Mouse (Mus musculus) heart, embryonic 14.5 days (tissue): ENCODE measurements at regions not wholly inside any gene's neighbourhood (a gene's known extent, or its start where the extent isn't known, plus 50 kb on each side); places are given as distances from the start of the nearest gene placed in this dataset.

Experiments
- ATAC-seq: fragments of 200-750 bp; cut with Nextera tagmentation; 2 replicates; pipeline ENCODE4 v1.8.0; 2017; ENCODE audit warnings: low read depth, moderate TSS enrichment; ENCODE audit not compliant: insufficient number of reproducible peaks, insufficient read depth, low FRiP score
- H3K27ac ChIP-seq, 2 experiments: fragments of 200-500 bp in 1 of 2; fragments of 300-500 bp in 1 of 2; sonication (generic) in 1 of 2; replicated peaks in 1 of 2; 2 replicates each; pipeline ENCODE4 v1.5.1; 2012 to 2014; ENCODE audit warnings: low read depth in 2 of 2, low read length in 2 of 2, control low read depth in 1 of 2, mild to moderate bottlenecking in 1 of 2, mixed read lengths in 1 of 2; ENCODE audit not compliant: control insufficient read depth in 1 of 2, insufficient read depth in 1 of 2
- H3K27me3 ChIP-seq: fragments of 300-500 bp; sonication (generic); 2 replicates; pipeline ENCODE4 v1.6.1; 2014; ENCODE audit warnings: mild to moderate bottlenecking, low read length, control low read depth; ENCODE audit not compliant: control insufficient read depth, insufficient read depth
- H3K36me3 ChIP-seq: fragments of 300-500 bp; sonication (generic); 2 replicates; pipeline ENCODE4 v1.6.1; 2014; ENCODE audit warnings: mild to moderate bottlenecking, control low read depth, low read length, mixed read lengths; ENCODE audit not compliant: control insufficient read depth, insufficient read depth
- H3K4me1 ChIP-seq, 2 experiments: fragments of 200-500 bp in 1 of 2; fragments of 300-500 bp in 1 of 2; sonication (generic) in 1 of 2; 2 replicates each; pipeline ENCODE4 v1.6.1; 2012 to 2014; ENCODE audit warnings: low read length in 2 of 2, control low read depth in 1 of 2, mixed read lengths in 1 of 2; ENCODE audit not compliant: control insufficient read depth in 2 of 2, insufficient read depth in 2 of 2
- H3K4me2 ChIP-seq: fragments of 300-500 bp; sonication (generic); 2 replicates; pipeline ENCODE4 v1.6.1; 2014; ENCODE audit warnings: mild to moderate bottlenecking, low read length
- H3K4me3 ChIP-seq, 2 experiments: fragments of 200-500 bp in 1 of 2; fragments of 300-500 bp in 1 of 2; sonication (generic) in 1 of 2; 2 replicates each; pipeline ENCODE4 v1.5.1; 2012 to 2014; ENCODE audit warnings: low read length in 2 of 2, mild to moderate bottlenecking in 2 of 2, control low read depth in 1 of 2, low read depth in 1 of 2, moderate library complexity in 1 of 2; ENCODE audit not compliant: control insufficient read depth in 1 of 2, insufficient read depth in 1 of 2
- H3K9ac ChIP-seq: fragments of 300-500 bp; sonication (generic); 2 replicates; pipeline ENCODE4 v1.6.1; 2014; ENCODE audit warnings: mild to moderate bottlenecking, low read length
- H3K9me3 ChIP-seq: fragments of 300-500 bp; sonication (generic); 2 replicates; pipeline ENCODE4 v1.6.1; 2016; ENCODE audit warnings: low read length, control low read depth; ENCODE audit not compliant: control insufficient read depth
- WGBS: fragments of 180-500 bp; shearing (Covaris S2); extraction: QIAGEN DNeasy Blood & Tissue Kit; methylation state at CpG from one replicate; pipeline ENCODE4 v1.1.7; 2014; 5-methylcytosine and 5-hydroxymethylcytosine counted together

DNA sequence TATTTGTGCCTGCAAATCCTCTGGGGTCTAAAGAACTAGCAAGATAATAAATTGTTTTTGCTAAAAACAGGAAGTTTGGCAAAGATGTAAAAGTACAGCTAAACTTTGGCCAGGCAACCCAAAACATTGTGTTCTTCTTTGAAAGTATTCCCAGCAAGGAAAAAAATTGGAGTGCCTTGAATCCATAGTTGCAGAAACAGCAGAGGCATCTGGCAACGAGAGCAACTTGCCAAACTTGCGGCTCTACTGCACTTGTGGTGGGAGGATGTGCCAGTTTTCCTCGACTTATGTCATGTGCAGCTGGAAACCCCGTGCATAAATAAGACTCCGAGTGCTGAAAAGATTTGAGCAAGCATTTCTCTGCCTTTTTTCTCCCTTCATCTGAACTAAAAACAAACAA, 185.2 kb upstream of the Meis1 start:
- ATAC-seq = no peak

DNA sequence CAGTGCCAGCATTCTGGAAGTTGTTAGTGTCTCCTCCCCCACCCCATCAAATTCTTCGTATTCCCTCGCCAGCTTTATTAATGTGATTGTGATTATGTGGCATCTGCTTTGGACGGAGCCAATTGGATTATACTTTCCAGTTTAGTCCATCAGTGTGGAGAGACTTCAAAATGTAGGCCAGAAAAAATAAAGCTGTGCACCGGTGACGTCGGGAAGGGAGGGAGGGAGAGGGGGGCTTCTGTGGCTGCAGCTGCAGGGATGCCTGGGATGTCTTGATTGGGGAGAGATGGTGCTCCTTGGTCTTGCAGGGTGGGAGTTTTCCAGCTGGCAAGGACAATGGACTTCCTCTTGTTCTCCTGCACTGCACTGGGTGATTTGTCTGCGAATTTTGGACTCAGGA, 185.7 kb upstream of the Meis1 start:
- ATAC-seq = no peak
- no peak overlapping the region for H3K27ac ChIP-seq
- 48% methylated on average over 7 of the region's 7 CpGs for WGBS
- no peak overlapping the region for H3K4me3 ChIP-seq
- H3K27me3 ChIP-seq = no peaks in the 10 kb centered on the region
- peaks cover 2 to 8% of the 10 kb centered on the region in 2 experiments; a peak in 3 of 4 replicates for H3K4me1 ChIP-seq
- no peaks in the 10 kb centered on the region for H3K9me3 ChIP-seq
- no peak overlapping the region for H3K9ac ChIP-seq
- H3K36me3 ChIP-seq = no peaks in the 10 kb centered on the region
- H3K4me2 ChIP-seq = no peak overlapping the region

More for the DNA sequence above, 185.2 kb upstream of the Meis1 start:
- no peak overlapping the region for H3K9ac ChIP-seq
- no peak overlapping the region for H3K27ac ChIP-seq
- H3K4me2 ChIP-seq = no peak overlapping the region
- peaks cover 2 to 8% of the 10 kb centered on the region in 2 experiments; a peak in 3 of 4 replicates for H3K4me1 ChIP-seq
- no peaks in the 10 kb centered on the region for H3K27me3 ChIP-seq
- WGBS = 57% methylated on average over 5 of the region's 5 CpGs
- no peaks in the 10 kb centered on the region for H3K9me3 ChIP-seq
- H3K36me3 ChIP-seq = no peaks in the 10 kb centered on the region
- no peak overlapping the region for H3K4me3 ChIP-seq

DNA sequence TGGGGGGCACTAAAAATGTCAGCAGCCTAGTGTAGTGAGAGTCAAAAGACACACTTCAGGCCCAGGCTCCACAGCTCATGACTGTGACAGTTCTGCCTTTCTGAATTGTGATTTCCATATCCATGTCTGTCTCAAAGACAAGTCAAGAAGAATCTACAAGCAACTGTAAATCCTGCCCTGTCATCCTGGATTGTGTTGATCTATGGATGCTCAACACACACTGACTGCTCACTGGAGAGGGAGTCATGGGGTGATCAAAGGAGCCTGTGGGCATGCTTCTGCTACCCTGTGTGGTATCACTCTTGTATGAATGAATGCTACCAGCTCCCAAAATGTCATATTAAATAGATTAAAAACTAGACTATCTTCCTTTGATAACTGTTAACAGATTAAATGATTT, 186.4 kb upstream of the Meis1 start:
- Histone ChIP-seq H3K9me3 (no peaks in the 10 kb centered on the region), H3K4me1 (peaks cover 2 to 8% of the 10 kb centered on the region in 2 experiments; a peak in 3 of 4 replicates), H3K27ac (no peak overlapping the region), H3K27me3 (no peaks in the 10 kb centered on the region), H3K4me3 (no peak overlapping the region), H3K9ac (no peak overlapping the region), H3K4me2 (no peak overlapping the region), H3K36me3 (no peaks in the 10 kb centered on the region)
- ATAC-seq = no peak

DNA sequence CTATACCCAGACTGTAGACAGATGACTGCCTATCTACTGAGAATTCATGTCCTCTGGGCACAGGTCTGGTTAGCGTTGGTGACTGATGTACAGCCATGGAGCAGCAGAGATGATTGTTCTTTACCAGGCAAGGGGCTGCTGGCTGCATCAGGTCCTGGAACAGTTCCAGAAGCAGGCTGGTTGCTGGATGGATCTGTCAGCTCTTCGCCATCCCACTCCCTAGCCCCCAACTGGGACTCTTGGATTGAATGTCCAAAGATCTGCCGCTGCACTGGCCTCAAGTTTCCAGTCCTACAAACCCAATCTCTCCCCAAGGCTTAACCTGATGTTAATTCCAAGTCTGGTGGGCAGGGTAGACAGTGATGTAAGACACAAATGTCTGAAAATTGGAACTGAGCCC, 200.7 kb upstream of the Meis1 start:
- no peak for ATAC-seq
- H3K36me3 ChIP-seq = no peaks in the 10 kb centered on the region
- no peaks in the 10 kb centered on the region for H3K27me3 ChIP-seq
- H3K27ac ChIP-seq = no peak overlapping the region
- H3K4me3 ChIP-seq = no peak overlapping the region
- H3K9me3 ChIP-seq = no peaks in the 10 kb centered on the region
- WGBS = 66% methylated on average over 3 of the region's 3 CpGs
- H3K4me2 ChIP-seq = no peak overlapping the region
- no peak overlapping the region for H3K9ac ChIP-seq
- H3K4me1 ChIP-seq = no peaks in the 10 kb centered on the region; a peak in 1 of 4 replicates

DNA sequence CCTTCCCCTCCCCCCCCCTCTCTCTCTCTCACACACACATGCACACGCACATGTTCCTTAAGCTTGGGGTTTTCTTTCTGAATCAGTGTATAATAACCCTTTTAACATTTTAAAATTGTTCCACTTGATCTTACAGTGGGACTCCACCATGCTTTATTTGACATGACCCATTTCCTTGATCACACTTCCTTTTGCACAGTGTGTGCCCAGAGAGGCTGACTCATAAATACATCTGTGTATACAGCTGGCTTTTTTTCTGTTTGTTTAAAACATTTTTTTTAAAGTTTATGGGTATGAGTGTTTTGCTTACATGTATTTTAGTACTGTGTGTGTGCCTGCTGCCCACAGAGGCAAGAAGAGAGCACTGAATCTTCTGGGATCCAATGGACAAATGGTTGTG, 202.7 kb upstream of the Meis1 start:
- Histone ChIP-seq H3K27me3 (no peaks in the 10 kb centered on the region), H3K9ac (no peak overlapping the region), H3K36me3 (no peaks in the 10 kb centered on the region), H3K4me2 (no peak overlapping the region), H3K9me3 (no peaks in the 10 kb centered on the region), H3K27ac (no peak overlapping the region), H3K4me1 (no peaks in the 10 kb centered on the region; a peak in 1 of 4 replicates), H3K4me3 (no peak overlapping the region)
- ATAC-seq = no peak
- 88% methylated on average over 1 of the region's 1 CpGs for WGBS

DNA sequence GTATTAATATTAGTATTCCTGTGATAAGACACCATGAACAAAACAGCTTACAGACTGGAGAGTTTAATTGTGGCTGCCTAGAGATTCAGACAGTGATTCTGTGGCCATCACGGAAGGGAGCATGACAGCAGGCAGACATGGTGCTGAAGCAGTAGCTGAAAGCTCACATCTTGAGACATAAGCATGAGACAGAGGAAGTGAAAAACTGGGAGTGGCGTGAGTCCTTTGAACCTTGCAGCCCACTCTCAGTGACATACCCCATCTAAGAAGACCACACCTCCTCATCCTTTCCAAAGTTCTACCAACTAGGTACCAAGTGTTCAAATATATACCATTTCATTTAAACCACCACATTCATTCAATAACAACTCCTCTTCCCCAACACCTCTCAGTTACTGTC, 208.0 kb upstream of the Meis1 start:
- no peaks in the 10 kb centered on the region for H3K27me3 ChIP-seq
- WGBS = 69% methylated on average over 2 of the region's 2 CpGs
- no peak overlapping the region for H3K4me2 ChIP-seq
- H3K4me3 ChIP-seq = no peak overlapping the region
- no peak overlapping the region for H3K9ac ChIP-seq
- no peak overlapping the region for H3K27ac ChIP-seq
- H3K36me3 ChIP-seq = no peaks in the 10 kb centered on the region
- no peaks in the 10 kb centered on the region for H3K9me3 ChIP-seq
- ATAC-seq = no peak
- H3K4me1 ChIP-seq = no peaks in the 10 kb centered on the region; a peak in 1 of 4 replicates

DNA sequence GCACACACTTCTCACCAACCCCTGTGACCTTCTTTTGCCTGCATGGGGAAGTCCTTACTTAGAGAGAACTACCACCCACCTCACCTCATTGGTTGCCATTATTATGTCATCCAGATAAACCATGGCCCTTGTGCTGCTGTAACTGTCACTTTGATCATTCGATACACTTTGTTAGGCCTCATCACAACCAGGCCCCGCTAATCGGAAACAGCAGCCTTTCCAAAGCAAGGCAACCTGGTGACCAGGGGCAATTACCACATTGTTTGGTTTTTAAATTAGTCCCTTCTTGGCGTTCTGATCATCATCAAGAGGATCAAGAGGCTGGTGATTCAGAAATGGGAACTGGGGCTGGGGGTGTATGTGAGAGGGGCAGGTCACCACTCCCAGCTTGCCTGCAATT, 208.9 kb upstream of the Meis1 start:
- no peak overlapping the region for H3K4me3 ChIP-seq
- no peaks in the 10 kb centered on the region; a peak in 1 of 4 replicates for H3K4me1 ChIP-seq
- H3K27me3 ChIP-seq = no peaks in the 10 kb centered on the region
- no peaks in the 10 kb centered on the region for H3K9me3 ChIP-seq
- H3K4me2 ChIP-seq = no peak overlapping the region
- no peaks in the 10 kb centered on the region for H3K36me3 ChIP-seq
- no peak overlapping the region for H3K9ac ChIP-seq
- no peak for ATAC-seq
- 70% methylated on average over 4 of the region's 4 CpGs for WGBS
- H3K27ac ChIP-seq = no peak overlapping the region

DNA sequence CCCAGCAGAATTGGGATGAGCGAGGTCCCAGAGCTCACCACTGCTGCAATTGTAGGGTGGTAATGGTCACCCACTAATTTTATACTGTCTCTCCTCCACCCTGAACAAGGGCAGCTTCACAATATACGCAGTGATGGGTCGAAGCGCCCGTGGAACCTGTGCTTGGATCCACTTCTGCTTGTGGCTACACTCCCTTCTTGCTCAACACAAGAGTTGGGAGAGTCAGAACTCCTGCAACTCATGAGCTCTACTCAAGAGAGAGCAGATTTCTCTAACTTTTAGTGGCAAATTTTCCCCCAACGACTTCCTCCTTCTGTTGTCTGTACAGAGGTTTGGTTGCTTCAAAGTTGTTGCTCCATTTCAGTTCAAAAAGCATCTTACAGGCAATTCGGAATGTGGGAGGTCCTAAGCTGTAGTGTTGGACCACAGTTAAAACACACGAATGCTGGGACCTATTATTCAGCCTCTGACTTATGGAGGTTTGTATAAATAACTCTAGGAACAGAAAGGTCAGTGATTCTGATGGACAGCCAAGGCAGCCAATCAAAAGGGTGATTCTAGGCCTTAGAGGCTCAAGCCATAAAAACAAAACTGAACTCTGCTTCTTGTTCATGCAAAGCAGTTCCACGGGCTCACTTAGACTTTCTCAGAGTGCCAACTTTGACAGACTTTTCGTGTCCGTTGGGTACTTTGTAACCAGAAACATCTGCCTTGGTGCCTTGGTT, 227.8 kb upstream of the Meis1 start:
- H3K4me2 ChIP-seq = no peak overlapping the region
- no peak overlapping the region for H3K9ac ChIP-seq
- H3K9me3 ChIP-seq = no peaks in the 10 kb centered on the region
- H3K27me3 ChIP-seq = no peaks in the 10 kb centered on the region
- WGBS = 87% methylated on average over 11 of the region's 11 CpGs
- H3K4me1 ChIP-seq = no peaks in the 10 kb centered on the region
- no peak for ATAC-seq
- H3K36me3 ChIP-seq = no peaks in the 10 kb centered on the region
- no peak overlapping the region for H3K4me3 ChIP-seq
- no peak overlapping the region for H3K27ac ChIP-seq
